Mouse (Mus musculus) CD4-positive, CD25-positive, alpha-beta regulatory T cell, adult 9 weeks (primary cell): ENCODE results near the gene Gm3106. TPM values are rescaled to one million over a fixed set of nuclear protein-coding genes. Genes with fewer than 3 reads are reported as not detected.

Source experiments
- polyA plus RNA-seq: library from polyadenylated mRNA; unstranded; fragments of 100-300 nt; shearing (Covaris generic); gene quantifications from one replicate; pipeline ENCODE4 v1.2.1, GENCODE M21; 2017

The Gm3106 gene
- polyA plus RNA-seq = not detected

DNA sequence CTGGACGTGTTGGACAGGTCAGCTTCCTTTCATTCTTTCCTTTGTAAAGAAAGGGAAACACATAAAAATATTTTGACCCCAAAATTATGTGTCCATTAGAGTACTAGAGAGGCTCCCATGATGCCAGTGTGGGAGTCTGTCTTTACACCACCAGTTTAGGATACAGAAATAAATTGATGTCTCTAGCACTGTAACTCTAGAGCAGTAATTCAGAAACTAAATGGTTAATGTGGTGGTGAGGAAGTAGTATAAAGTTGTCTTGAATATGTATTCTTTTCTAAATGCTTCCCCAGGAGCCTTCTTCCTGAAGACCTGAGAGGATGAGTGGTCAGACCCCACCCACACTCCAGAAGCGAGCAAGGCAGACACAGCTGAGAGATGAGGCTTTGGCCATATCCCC, at the start of gene Gm3106:
TSS of gene Gm3106 (plus strand) at position 301 of the 400 bp plus-strand sequence.

Other genes with a start within 250 kb of the Gm3106 start
- not detected for gene BC061212, start 147.5 kb upstream of the Gm3106 start, polyA plus RNA-seq
- gene Gm6351, start 141.6 kb upstream of the Gm3106 start, polyA plus RNA-seq = not detected
- not detected for gene A430089I19Rik, start 88.8 kb downstream of the Gm3106 start, polyA plus RNA-seq
- gene Gm6502, start 96.4 kb downstream of the Gm3106 start, polyA plus RNA-seq = not detected
- not detected for gene AA792892, start 121.7 kb downstream of the Gm3106 start, polyA plus RNA-seq
- gene Gm7682, start 227.8 kb downstream of the Gm3106 start, polyA plus RNA-seq = not detected